Mouse (Mus musculus) limb, embryonic 15.5 days (tissue): ENCODE results near the gene Gpr161. TPM values are rescaled to one million over a fixed set of nuclear protein-coding genes. Genes with fewer than 3 reads are reported as not detected.
A peak's percentile ranks its signal among the peaks of the same experiment; 100 is the strongest.
"Not testable (repeated sequence)": the region's sequence is repeated elsewhere in the genome, so short reads cannot be mapped to it uniquely, and the experiment has no call there.

ENCODE experiments used
- ATAC-seq: fragments of 200-750 bp; cut with Nextera tagmentation; 2 replicates; pipeline ENCODE4 v1.8.0; 2017; ENCODE audit warnings: low read depth, moderate TSS enrichment; ENCODE audit not compliant: insufficient number of reproducible peaks, low FRiP score, low TSS enrichment
- H3K27ac ChIP-seq: fragments of 300-500 bp; sonication (generic); 2 replicates; pipeline ENCODE4 v1.5.1; 2015; ENCODE audit warnings: moderate library complexity, mild to moderate bottlenecking, inconsistent platforms
- H3K27me3 ChIP-seq: fragments of 300-500 bp; sonication (generic); 2 replicates; pipeline ENCODE4 v1.6.1; 2015; ENCODE audit warnings: inconsistent platforms
- H3K36me3 ChIP-seq: fragments of 300-500 bp; sonication (generic); 2 replicates; pipeline ENCODE4 v1.6.1; 2015; ENCODE audit warnings: inconsistent platforms
- H3K4me1 ChIP-seq: fragments of 300-500 bp; sonication (generic); 2 replicates; pipeline ENCODE4 v1.6.1; 2015; ENCODE audit warnings: inconsistent platforms
- H3K4me2 ChIP-seq: fragments of 300-500 bp; sonication (generic); 2 replicates; pipeline ENCODE4 v1.6.1; 2015; ENCODE audit warnings: mild to moderate bottlenecking, inconsistent platforms
- H3K4me3 ChIP-seq: fragments of 300-500 bp; sonication (generic); 2 replicates; pipeline ENCODE4 v1.5.1; 2015; ENCODE audit warnings: mild to moderate bottlenecking, inconsistent platforms
- H3K9ac ChIP-seq: fragments of 300-500 bp; sonication (generic); 2 replicates; pipeline ENCODE4 v1.6.1; 2015; ENCODE audit warnings: inconsistent platforms
- H3K9me3 ChIP-seq: fragments of 300-500 bp; sonication (generic); 2 replicates; pipeline ENCODE4 v1.6.1; 2016; ENCODE audit warnings: inconsistent platforms
- WGBS: fragments of 180-500 bp; shearing (Covaris S2); methylation state at CpG from one replicate; pipeline ENCODE4 v1.1.7; 2015; 5-methylcytosine and 5-hydroxymethylcytosine counted together
- polyA plus RNA-seq: library from polyadenylated mRNA; unstranded; fragments of >200 nt; fragmentation: Nextera tagmentation; extraction: Ambion mirVana; gene quantifications from 2 replicates; pipeline ENCODE4 v1.2.1, GENCODE M21; 2015

The Gpr161 gene
- polyA plus RNA-seq, 1 experiment from 2014 or later = 1.3 TPM

- no peak overlapping the region for H3K9ac ChIP-seq
- H3K4me3 ChIP-seq = no peak overlapping the region
- no peaks in the 10 kb centered on the region for H3K9me3 ChIP-seq
- peaks cover 40% of the 10 kb centered on the region for H3K36me3 ChIP-seq
- 47% methylated on average over 10 of the region's 10 CpGs for WGBS
- H3K27ac ChIP-seq = peak overlapping the region; percentile 65; the same call in 1 of the 2 replicates
- H3K4me1 ChIP-seq = peaks cover 19% of the 10 kb centered on the region
- no peak overlapping the region for H3K4me2 ChIP-seq
- no peak for ATAC-seq
- H3K27me3 ChIP-seq = no peaks in the 10 kb centered on the region
Observed at GRCm38 (mm10) chr1:165320141-165320934, 24.7 kb downstream of the Gpr161 start.

DNA sequence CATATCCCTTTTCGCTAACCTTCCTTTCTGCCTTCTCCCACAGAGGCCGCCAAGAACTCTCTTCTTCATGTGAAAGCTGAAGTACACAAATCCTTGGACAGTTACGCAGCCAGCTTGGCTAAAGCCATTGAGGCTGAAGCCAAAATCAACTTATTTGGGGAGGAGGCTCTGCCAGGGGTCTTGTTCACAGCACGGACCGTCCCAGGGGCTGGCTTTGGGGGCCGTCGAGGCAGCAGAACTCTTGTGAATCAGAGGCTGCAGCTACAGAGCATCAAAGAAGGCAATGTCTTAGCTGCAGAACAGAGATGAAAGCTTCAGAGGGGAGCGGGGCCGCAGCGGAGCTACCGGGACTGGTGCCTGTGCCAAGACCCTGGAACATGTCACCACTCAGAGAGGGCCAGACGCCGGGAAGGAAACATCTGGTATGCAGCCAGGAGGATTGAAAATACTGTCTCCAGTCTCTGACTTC lies 25.8 kb downstream of the Gpr161 start:
- Histone ChIP-seq H3K4me1 (peaks cover 16% of the 10 kb centered on the region), H3K36me3 (peaks cover 40% of the 10 kb centered on the region), H3K4me2 (no peak overlapping the region), H3K4me3 (no peak overlapping the region), H3K9ac (no peak overlapping the region), H3K27ac (peak overlapping the region; percentile 65), H3K27me3 (no peaks in the 10 kb centered on the region), H3K9me3 (no peaks in the 10 kb centered on the region)
- ATAC-seq = 0 out of 2 replicates have a peak, but pooled peaks have one; percentile 17
- WGBS = 60% methylated on average over 13 of the region's 13 CpGs

GRCm38 (mm10) chr1:165321891-165322290 lies 26.3 kb downstream of the Gpr161 start:
- Histone ChIP-seq H3K27me3 (no peaks in the 10 kb centered on the region), H3K9ac (no peak overlapping the region), H3K36me3 (peaks cover 40% of the 10 kb centered on the region), H3K27ac (peak overlapping the region; percentile 65), H3K4me1 (peaks cover 15% of the 10 kb centered on the region), H3K4me2 (no peak overlapping the region), H3K4me3 (no peak overlapping the region), H3K9me3 (no peaks in the 10 kb centered on the region)
- no peak for ATAC-seq
- 67% methylated on average over 7 of the region's 7 CpGs for WGBS

DNA sequence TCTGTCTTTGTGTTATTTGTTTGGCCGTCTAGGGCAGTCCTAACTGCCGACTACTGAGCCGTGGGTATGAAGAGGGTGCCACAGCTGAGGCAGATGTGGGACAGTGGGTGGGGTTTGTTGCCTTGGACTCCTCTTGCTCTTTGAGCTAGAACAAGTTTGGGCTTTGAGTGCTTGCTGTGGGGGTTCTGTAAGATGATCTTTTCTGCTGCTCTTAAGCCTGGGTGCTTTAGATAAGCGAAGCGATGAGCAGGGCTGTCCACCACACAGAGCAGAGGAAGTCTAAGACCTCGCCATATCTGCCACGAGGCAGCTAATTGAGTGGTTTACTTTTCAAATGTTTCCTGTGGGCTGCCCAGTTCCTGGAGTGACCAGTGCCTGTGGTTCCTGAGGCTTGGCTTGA lies 27.3 kb downstream of the Gpr161 start:
- no peak for ATAC-seq
- H3K27ac ChIP-seq = no peak overlapping the region
- no peaks in the 10 kb centered on the region for H3K9me3 ChIP-seq
- no peak overlapping the region for H3K9ac ChIP-seq
- H3K4me1 ChIP-seq = peaks cover 15% of the 10 kb centered on the region
- 77% methylated on average over 7 of the region's 7 CpGs for WGBS
- no peaks in the 10 kb centered on the region for H3K27me3 ChIP-seq
- H3K4me2 ChIP-seq = no peak overlapping the region
- H3K4me3 ChIP-seq = no peak overlapping the region
- peaks cover 40% of the 10 kb centered on the region for H3K36me3 ChIP-seq

DNA sequence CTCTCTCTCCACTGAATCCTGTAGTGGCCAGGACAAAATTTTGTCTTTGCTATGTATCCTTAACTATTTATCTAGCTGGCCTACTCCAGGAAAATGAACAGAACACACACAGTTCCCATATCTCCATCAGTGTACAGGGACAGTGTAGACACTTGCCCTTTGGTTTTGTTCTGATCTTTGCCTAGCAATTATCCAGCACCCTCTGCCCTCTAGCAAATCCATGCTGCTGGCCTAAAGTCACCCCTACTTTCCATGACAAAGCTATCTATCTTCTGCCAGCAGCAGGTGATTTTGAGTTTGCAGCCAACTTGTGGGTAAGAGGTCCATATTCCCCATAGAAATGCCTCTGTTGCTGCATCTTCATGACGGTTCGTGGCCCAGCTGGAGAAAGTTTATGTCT lies 31.8 kb downstream of the Gpr161 start:
- 30% methylated on average over 2 of the region's 2 CpGs for WGBS
- no peak overlapping the region for H3K4me2 ChIP-seq
- no peaks in the 10 kb centered on the region for H3K4me1 ChIP-seq
- H3K27me3 ChIP-seq = no peaks in the 10 kb centered on the region
- no peak overlapping the region for H3K4me3 ChIP-seq
- no peak for ATAC-seq
- no peaks in the 10 kb centered on the region for H3K9me3 ChIP-seq
- H3K9ac ChIP-seq = no peak overlapping the region
- H3K27ac ChIP-seq = no peak overlapping the region
- peaks cover 23% of the 10 kb centered on the region for H3K36me3 ChIP-seq

DNA sequence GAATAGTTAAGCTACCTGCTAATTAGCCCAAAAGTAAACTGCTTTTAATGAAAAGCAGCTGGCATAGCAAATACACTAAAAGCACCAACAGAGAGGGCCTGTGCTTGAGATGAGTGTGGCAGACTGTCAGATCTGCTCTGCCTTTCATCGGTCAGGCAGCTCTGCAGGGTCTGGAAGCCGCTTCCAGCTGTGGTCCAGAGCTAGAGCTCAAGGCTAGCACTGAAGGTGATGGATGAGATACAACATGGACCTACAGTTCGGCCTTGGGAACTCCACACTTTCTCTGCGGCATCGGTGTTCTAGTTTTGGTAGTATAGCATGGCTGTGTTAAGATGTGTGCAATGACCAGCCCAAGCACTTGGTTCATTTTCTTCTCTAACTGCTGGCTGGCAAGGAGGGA lies 32.2 kb downstream of the Gpr161 start:
- Histone ChIP-seq H3K4me1 (no peaks in the 10 kb centered on the region), H3K27ac (no peak overlapping the region), H3K4me2 (no peak overlapping the region), H3K36me3 (peaks cover 18% of the 10 kb centered on the region), H3K4me3 (no peak overlapping the region), H3K9me3 (no peaks in the 10 kb centered on the region), H3K9ac (no peak overlapping the region), H3K27me3 (no peaks in the 10 kb centered on the region)
- WGBS = 25% methylated on average over 5 of the region's 5 CpGs
- peak; percentile 7; the same call in 1 of the 2 replicates for ATAC-seq

- 90% methylated on average over 17 of the region's 17 CpGs for WGBS
- H3K4me2 ChIP-seq, H3K4me3 ChIP-seq, ATAC-seq, H3K27ac ChIP-seq, H3K9ac ChIP-seq, H3K4me1 ChIP-seq, H3K27me3 ChIP-seq, H3K9me3 ChIP-seq: not testable (repeated sequence)
- H3K36me3 ChIP-seq = peaks cover 12% of the 10 kb centered on the region; the same call in 1 of the 2 replicates
Observed at GRCm38 (mm10) chr1:165328384-165329289, 33.0 kb downstream of the Gpr161 start.

GRCm38 (mm10) chr1:165330859-165331258 lies 35.3 kb downstream of the Gpr161 start:
- Histone ChIP-seq H3K36me3 (0 out of 2 replicates have a peak, but pooled peaks cover 5% of the 10 kb centered on the region), H3K27me3 (no peaks in the 10 kb centered on the region), H3K9me3 (no peaks in the 10 kb centered on the region), H3K9ac (no peak overlapping the region), H3K4me2 (no peak overlapping the region), H3K27ac (no peak overlapping the region), H3K4me1 (no peaks in the 10 kb centered on the region), H3K4me3 (no peak overlapping the region)
- no peak for ATAC-seq

GRCm38 (mm10) chr1:165332797-165333196 lies 37.2 kb downstream of the Gpr161 start:
- Histone ChIP-seq H3K27me3 (no peaks in the 10 kb centered on the region), H3K27ac (no peak overlapping the region), H3K4me3 (no peak overlapping the region), H3K4me2 (no peak overlapping the region), H3K36me3 (peaks cover 8% of the 10 kb centered on the region), H3K9me3 (no peaks in the 10 kb centered on the region), H3K4me1 (no peaks in the 10 kb centered on the region), H3K9ac (no peak overlapping the region)
- ATAC-seq = no peak
- WGBS = 58% methylated on average over 3 of the region's 3 CpGs

- WGBS = 68% methylated on average over 7 of the region's 7 CpGs
- Histone ChIP-seq H3K9me3 (no peaks in the 10 kb centered on the region), H3K27me3 (no peaks in the 10 kb centered on the region), H3K4me2 (no peak overlapping the region), H3K27ac (no peak overlapping the region), H3K36me3 (peaks cover 4% of the 10 kb centered on the region; the same call in 1 of the 2 replicates), H3K4me3 (no peak overlapping the region), H3K4me1 (no peaks in the 10 kb centered on the region), H3K9ac (no peak overlapping the region)
- no peak for ATAC-seq
Observed at GRCm38 (mm10) chr1:165342126-165342525, 46.5 kb downstream of the Gpr161 start.

DNA sequence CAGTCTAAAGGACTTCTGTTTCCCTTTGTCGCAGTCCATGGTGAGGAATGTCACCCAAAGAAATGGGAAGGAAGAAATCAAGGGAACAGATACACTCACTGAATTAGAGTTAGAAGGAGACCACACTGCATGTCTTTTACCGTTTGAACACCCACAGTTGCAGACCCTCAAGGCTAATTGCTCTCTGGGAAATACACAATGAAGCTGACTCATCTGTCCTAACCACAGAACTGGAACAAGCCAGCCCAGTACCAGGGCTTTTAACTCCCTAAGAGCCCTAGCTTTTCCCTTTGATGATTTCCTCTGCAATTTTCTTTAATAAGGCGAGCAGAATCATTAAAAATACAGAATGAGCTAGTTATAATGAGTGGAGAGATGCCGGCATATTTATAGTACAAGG lies 48.9 kb downstream of the Gpr161 start:
- H3K9me3 ChIP-seq = no peaks in the 10 kb centered on the region
- no peak overlapping the region for H3K4me3 ChIP-seq
- H3K27me3 ChIP-seq = no peaks in the 10 kb centered on the region
- H3K9ac ChIP-seq = no peak overlapping the region
- H3K4me1 ChIP-seq = no peaks in the 10 kb centered on the region
- H3K27ac ChIP-seq = no peak overlapping the region
- WGBS = 38% methylated on average over 4 of the region's 4 CpGs
- no peak overlapping the region for H3K4me2 ChIP-seq
- ATAC-seq = no peak
- H3K36me3 ChIP-seq = no peaks in the 10 kb centered on the region

GRCm38 (mm10) chr1:165348627-165349026 lies 53.0 kb downstream of the Gpr161 start:
- H3K27ac ChIP-seq = no peak overlapping the region
- no peak overlapping the region for H3K9ac ChIP-seq
- ATAC-seq = no peak
- H3K4me3 ChIP-seq = no peak overlapping the region
- H3K4me2 ChIP-seq = no peak overlapping the region
- H3K36me3 ChIP-seq = peaks cover 20% of the 10 kb centered on the region
- H3K4me1 ChIP-seq = no peaks in the 10 kb centered on the region
- no peaks in the 10 kb centered on the region for H3K27me3 ChIP-seq
- no peaks in the 10 kb centered on the region for H3K9me3 ChIP-seq
